Mouse (Mus musculus) gastrocnemius, postnatal 14 days (tissue): ENCODE measurements at regions not wholly inside any gene's neighbourhood (a gene's known extent, or its start where the extent isn't known, plus 50 kb on each side); places are given as distances from the start of the nearest gene placed in this dataset.

Experiments
- DNase-seq: peaks from one replicate; pipeline ENCODE4 v3.0.0; 2021; ENCODE audit warnings: mixed read lengths
- intact Hi-C: fragments of 180-260 bp; cut with DNase I; formaldehyde crosslinking; loops from one replicate; pipeline ENCODE4 v1.15.1; 2025; ENCODE audit warnings: low total_unique reads

DNA sequence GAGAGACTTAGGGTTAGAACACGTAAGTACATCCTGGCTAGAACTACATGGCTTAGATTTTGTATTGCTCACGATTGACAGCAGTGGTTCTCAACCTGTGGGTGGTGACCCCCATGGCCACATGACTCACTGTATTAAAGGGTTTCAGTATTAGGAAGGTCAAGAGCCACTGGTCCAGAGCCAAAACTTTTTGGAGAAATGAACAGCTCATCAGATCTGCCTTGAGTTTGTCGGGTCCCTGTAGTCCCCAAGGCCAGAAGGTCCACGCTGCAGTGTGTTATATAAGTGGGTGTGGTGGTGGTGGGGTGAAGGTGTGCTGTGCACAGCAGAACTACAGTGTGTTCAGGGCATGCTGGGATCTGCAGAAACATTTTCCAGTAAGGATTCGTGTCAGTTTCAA lies 72.2 kb upstream of the Map4k3 start:
- no peak for DNase-seq
- intact Hi-C loops: no loop called here

DNA sequence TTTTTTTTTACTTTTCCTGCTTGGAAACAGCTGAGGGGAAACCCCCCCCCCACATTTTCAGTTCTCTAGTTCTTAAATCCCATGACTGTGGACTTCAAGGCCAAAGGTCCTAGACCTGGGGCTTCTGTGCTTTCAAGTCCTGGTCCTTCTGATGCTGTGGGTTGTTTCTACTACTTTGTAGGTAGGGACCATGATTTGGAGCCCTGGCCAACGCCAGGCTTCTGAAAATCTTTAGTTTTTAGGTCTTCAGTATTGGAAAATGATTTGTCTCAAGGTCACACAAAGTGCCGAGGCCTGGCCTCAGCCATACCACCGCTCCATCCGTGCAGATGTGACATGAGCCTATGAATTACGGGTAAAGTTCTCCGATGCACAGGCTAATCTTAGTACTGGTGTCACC lies 70.8 kb upstream of the Map4k3 start:
- no peak for DNase-seq
- intact Hi-C loops: no loop called here

DNA sequence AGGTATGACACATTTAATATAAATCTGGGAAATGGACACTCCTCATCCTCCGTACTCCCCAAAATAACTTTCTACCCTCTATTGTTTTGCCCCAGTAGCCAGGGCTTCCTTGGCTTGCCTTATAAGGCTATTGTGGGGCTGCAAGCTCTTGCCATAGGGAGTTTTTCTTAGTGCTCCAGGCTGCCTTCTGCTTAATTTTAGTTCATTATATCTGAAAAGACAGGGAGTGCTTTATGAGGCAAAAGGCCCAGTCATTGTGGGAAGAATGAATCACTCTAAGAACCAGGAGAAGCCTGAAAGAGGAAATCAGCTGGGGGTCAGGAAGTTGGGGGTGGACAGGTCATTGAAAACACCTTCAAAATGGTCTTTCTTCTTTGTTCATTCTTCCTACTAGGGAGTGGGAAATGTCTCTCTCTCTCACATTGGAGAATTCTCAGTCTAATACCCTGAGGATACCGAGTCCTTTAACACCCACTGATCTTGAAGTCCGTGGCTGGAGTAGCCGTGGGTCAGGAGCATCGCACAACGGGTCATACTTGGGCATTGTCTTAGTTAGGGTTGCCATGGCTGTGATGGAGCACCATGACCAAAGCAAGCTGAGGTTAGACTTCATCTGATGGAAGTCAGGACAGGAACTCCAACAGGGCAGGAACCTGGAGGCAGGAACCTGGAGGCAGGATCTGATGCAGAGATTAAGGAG lies 70.1 kb upstream of the Map4k3 start:
- intact Hi-C loops: no loop called here

DNA sequence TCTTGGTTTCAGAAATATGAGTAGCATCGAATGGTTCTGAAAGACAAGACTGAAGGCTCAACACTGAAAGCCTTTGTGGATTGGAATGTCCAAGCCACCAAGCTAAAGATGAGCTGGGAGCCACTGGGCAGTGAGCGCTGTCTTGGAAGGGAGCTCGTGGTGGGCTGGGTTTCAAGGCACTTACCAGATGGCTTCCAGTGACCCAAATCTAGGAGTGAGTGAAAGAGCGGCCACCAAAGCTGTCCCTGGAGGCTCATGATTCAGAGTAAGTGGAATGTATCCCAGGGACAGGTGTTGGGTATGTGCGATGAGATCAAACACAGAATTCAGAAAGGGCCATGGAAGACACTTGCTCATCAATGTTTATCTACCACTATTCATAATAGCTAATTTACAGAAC lies 68.5 kb upstream of the Map4k3 start:
- peak; percentile 41 for DNase-seq
- intact Hi-C loops: no loop called here

More for the DNA sequence above, 70.1 kb upstream of the Map4k3 start:
- DNase-seq: no peak

DNA sequence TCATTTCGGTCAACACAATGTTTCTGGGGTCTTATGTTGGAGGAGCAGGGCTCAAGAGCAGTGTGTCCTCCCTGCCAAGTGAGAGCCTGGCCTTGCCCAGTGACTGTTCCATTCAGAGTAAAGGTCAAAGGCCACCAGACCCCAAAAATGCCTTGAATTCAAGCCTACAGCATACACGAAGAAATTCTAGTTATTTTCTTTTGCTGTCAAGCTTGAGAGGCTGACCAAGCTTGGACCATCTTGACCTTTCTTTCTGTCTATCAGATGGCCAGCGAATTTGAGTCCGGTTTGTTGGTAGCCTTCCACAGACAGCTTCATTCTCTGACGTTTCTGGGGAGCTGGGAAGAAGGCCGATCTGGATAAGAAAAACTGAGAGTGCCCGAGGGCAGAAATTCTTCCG lies 68.1 kb upstream of the Map4k3 start:
- intact Hi-C loops: no loop called here
- DNase-seq: no peak

DNA sequence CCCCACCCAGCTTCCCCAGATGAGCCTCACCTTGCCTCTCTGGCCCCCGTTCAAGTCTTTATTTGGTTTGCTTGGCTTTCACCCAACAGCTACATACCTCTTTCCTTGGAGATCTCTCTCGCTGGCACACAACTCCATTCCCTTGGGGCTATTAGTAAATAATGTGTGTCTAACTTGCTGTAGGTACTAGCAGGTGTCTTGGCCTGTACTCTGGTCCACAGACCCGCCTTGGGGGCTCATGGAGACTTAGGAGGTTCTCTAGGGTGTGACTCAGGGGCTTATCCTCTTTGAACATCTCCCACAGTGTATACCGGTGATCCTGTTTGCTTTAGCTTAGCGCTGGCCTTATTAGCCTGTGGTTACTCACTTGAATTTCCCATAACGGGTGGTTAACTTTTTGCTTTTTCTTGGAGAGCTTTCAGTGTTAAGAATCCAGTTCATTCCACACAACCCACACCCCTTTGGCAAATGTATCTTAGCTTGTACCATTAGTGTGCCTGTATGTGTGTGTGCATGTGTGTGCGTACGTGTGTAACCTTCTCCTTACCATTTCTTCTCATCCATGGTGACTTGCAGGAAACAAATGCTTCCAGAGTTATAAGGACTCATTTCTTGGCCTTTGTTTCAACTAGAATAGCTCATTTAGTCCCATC lies 67.3 kb upstream of the Map4k3 start:
- no peak for DNase-seq
- intact Hi-C loops: no loop called here

DNA sequence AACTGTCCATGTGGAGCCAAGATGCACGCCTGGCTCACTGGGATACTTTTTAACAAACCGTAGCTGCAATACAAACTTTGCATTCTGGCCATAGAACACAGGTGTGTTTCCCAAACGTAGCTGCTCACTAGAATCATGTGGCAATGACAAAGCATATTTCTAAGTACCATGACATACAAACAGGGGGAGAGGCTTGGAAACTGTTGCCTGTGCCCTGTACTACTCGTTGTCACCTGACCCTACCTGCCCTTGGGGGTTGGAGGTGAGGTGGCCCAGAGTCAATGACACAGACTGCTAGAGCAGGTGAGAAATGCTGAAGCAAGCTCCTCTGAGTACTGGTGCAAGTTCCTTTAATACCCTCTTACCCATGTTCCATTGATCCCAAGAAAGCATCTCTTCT lies 64.3 kb upstream of the Map4k3 start:
- intact Hi-C loops: no loop called here
- DNase-seq: no peak

DNA sequence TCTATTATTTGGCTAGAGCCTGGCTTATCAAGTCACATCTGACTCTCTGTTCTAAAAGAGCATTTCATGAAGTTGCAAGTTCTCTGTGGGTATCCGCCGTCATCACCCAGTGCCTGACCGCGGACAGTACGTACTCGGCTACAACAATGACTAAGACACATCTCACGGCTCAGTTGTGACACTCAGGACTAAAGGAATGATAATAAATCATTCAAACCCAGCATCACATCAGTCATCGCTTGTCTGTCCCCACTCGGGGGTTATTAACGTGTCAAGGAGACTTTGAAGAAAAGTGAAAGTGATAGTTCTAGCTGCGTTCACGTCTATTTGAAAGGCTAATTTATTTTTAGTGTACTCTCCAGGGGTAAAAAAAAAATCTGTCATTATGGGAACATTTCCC lies 61.4 kb upstream of the Map4k3 start:
- DNase-seq: no peak
- intact Hi-C loops: no loop called here

DNA sequence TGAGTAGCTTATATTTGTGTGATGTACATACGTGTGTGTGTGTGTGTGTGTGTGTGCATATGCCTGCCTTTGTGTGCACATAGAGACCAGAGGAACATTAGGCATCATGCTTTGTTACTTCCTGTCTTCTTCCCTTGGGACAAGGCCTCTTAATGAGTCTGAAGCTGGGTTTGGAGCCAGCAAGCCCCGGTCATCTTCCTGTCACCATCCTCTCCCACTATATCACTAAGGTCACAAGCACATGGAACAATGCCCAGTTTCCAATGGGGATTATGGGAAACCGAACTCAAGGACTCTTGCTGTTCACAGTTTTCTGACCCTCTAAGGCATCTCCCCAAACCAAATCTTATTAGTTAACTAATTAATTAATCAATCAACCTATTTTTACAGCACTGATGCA lies 60.7 kb upstream of the Map4k3 start:
- intact Hi-C loops: no loop called here
- no peak for DNase-seq

DNA sequence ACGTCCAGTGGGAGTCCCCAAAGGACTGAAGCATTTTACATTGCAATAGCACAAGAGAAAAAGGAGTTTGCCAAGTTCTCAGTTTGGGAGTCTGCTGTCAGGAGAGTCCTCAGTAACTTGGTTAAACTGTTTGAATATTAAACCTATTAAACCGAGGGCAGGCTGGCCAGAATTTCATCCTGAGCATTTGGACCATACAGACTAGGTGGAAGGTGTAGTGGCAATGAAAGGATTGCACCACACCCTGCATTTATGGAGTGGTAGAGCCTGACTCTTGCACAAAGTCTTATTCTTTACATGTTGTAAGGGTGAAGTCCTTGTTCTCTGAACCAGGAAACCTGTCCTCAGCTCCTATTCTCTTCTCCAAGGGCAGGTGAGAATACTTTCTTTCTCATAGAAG lies 58.6 kb upstream of the Map4k3 start:
- no peak for DNase-seq
- intact Hi-C loops: no loop called here

DNA sequence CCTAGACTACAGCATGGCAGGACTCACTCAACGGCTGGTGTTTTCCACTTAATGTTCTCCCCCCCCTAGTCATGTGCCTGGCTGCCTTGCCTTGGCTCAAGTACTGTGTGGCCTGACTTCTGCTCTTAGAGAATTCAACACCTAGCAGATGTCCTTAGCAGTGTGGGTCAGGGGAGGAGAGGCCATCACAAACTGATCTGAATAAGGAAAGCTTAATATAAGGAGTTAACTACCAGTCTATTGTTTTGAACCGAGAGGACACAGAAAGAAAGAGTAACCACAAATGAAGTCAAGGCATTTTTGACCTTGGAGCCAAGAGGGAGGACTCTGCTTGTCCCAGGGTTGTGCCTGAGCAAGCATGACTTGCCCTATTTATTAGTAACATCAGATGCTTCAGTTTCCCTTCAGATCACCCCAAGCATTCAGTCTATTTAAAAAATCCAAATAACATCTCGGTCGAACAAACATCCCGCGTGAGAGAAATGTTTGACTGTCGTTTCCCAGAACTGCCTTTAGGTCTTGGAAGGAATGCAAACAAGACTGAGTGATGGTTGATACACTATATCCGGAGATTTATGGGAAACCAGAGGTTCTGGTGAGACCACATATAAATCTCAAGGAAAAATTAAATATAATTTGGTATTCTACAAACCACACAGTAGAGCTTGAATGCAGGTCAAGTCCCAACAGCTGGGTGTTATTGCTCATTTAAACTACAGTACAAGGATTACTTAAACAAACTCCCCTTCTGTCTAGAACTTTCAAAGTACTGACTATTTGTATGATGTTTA lies 58.0 kb upstream of the Map4k3 start:
- intact Hi-C loops: no loop called here
- DNase-seq: no peak

DNA sequence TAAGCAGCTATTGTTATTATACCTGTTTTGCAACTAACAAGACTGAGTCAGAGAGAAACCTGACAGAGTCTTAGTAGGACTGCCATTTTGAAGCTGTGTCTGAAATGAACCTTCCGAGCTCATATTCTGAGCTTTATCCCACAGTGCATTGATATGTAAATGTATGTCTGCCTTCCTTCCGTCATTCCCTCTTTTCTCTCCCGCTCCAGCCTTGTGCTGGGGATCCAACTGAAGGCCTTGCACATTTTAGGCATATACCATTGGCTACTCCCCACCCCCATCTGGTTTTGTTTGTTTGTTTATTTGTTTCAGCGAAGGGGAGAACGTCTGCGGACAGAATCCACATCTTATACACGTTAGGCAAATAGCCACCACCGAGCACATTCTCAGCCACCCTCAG lies 57.2 kb upstream of the Map4k3 start:
- intact Hi-C loops: no loop called here

DNA sequence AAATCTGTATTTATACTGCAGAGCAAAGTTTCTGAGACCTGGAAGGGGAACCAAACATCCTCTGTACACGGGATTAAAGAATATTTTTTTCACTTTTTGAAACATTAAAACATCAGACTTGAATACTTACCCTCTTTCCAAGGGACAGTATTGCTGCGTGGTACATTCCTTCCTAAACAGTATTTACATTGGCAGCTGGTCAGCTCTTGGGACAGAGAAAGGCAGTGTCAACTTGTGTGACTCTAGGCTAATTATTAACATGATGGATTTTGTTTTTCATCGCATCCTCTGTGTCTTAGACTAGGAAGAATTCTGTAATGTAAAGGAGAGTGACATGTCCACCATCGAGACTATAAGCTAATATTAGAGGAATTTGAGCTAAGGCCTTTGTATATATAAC lies 56.8 kb upstream of the Map4k3 start:
- intact Hi-C loops: no loop called here

More for the DNA sequence above, 57.2 kb upstream of the Map4k3 start:
- no peak for DNase-seq

DNA sequence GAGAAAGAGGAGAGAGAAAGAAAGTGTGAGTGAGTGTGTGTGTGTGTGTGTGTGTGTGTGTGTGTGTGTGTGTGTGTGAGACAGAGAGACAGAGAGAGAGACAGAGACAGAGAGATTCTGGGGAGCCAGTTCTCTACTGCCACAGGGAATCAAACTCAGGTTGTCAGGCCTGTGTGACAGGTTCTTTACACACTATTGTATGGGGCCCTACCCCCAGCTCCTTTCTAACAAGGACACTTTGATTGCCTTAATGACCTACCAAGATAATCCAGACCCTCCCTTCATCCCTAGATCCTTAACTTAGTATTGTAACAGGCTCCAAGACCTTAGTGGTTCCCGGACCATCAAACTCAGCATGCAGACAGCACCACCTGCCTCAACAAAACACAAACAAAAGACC lies 53.9 kb upstream of the Map4k3 start:
- no peak for DNase-seq
- intact Hi-C loops: no loop called here

More for the DNA sequence above, 56.8 kb upstream of the Map4k3 start:
- DNase-seq: no peak

DNA sequence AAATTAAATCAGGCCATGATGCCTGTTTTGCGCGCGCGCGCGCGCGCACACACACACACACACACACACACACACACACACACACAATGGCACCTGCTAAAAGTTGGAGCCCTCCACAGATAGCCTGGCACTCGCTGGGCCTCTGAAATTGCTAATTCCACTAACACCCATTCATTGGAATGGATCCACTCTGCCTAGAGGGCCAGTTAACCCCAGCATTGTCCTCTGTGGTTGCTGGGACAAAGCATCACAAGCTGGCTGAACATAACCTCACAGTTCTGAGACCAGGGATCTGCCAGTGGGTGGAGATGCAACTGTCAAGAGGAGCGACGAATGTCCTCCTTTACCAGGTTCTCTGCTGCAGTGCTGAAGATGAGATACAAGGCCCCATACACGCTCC lies 53.3 kb upstream of the Map4k3 start:
- intact Hi-C loops: no loop called here
- DNase-seq: no peak

DNA sequence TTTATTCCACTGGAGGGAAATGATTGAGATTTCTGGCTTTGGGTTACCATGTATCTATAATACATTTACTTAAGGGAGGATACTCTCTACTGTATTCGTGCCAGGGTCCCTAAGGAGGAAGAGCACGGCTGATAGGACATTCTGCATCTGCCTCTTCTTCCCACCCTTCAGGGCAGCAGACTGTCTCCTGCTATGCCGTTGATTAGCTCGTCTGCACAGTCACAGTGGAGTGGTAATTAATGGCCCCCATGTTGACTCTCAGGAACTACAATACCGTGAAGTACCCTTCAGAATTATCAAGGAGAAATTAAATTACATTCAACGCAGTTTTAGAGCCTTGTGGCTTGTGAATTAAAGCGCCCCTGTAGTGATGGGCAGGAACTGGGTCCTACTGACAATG lies 52.0 kb upstream of the Map4k3 start:
- intact Hi-C loops: no loop called here
- DNase-seq: no peak

DNA sequence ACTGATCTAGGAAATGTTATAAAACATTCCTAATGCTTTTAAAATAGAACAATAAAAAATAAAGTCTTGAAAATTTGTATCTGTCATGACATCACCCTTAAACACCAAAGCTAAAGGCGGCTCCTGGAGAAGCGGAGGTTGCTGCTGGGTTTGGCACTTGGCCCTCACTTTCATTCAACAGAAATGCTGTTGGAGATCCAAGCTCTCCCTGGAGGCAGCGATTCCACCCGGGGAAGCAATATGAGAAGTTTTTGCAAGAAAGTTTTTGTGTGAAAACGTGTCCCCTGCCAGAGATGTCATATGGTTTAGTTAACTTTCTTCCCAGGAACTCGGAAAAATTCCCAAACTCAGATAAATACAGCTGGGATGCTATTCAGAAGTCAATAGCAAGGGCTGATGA lies 51.5 kb upstream of the Map4k3 start:
- peak; percentile 77 for DNase-seq
- intact Hi-C loops: no loop called here
